Mouse (Mus musculus) thymus, adult 2 months (tissue): Measurements from ENCODE around the gene Dab1. TPM values are rescaled to one million over a fixed set of nuclear protein-coding genes. Genes with fewer than 3 reads are reported as not detected.

Experiments
- DNase-seq: peaks from one replicate; pipeline ENCODE4 v3.0.0; 2021
- H3K27ac ChIP-seq: fragments of 200-500 bp; 2 replicates; pipeline ENCODE4 v1.5.1; 2012; ENCODE audit warnings: low read length, control low read depth; ENCODE audit not compliant: control insufficient read depth, insufficient read depth
- H3K27me3 ChIP-seq: fragments of 200-500 bp; 2 replicates; pipeline ENCODE4 v1.6.1; 2012; ENCODE audit warnings: mild to moderate bottlenecking, low read length, moderate library complexity, mixed read lengths; ENCODE audit not compliant: control insufficient read depth, insufficient read depth
- H3K36me3 ChIP-seq: fragments of 200-500 bp; 2 replicates; pipeline ENCODE4 v1.6.1; 2012; ENCODE audit warnings: mild to moderate bottlenecking, low read length, moderate library complexity; ENCODE audit not compliant: control insufficient read depth, insufficient read depth
- H3K4me1 ChIP-seq: fragments of 200-500 bp; replicated peaks from 2 replicates; pipeline ENCODE4 v1.6.1; 2012; ENCODE audit warnings: low read length; ENCODE audit not compliant: control insufficient read depth, insufficient read depth
- H3K4me3 ChIP-seq: fragments of 200-500 bp; 2 replicates; pipeline ENCODE4 v1.5.1; 2012; ENCODE audit warnings: mild to moderate bottlenecking, low read length, control low read depth, moderate library complexity; ENCODE audit not compliant: control insufficient read depth, insufficient read depth
- CTCF ChIP-seq: fragments of 200-500 bp; IDR thresholded peaks from 2 replicates; pipeline ENCODE4 v1.5.1; 2012; ENCODE audit warnings: mild to moderate bottlenecking, control low read depth, low read length, moderate library complexity, borderline replicate concordance; ENCODE audit not compliant: control insufficient read depth, poor library complexity, insufficient read depth; ENCODE audit errors: extremely low read depth
- POLR2A ChIP-seq: fragments of 200-500 bp; IDR thresholded peaks from 2 replicates; pipeline ENCODE4 v1.6.1; 2012; ENCODE audit warnings: mild to moderate bottlenecking, low read length, control low read depth, moderate library complexity; ENCODE audit not compliant: control insufficient read depth, poor library complexity, insufficient read depth; ENCODE audit errors: extremely low read depth
- WGBS: fragments of 180-500 bp; shearing (Covaris S2); methylation state at CpG from one replicate; pipeline ENCODE4 v1.1.7; 2018; 5-methylcytosine and 5-hydroxymethylcytosine counted together
- polyA plus RNA-seq: library from polyadenylated mRNA; depleted of rRNA; stranded (reverse); fragments of >200 nt; gene quantifications from 2 replicates; pipeline ENCODE4 v1.2.3, GENCODE M21; 2012

The Dab1 gene
- polyA plus RNA-seq, 1 experiment, result 0.28 TPM

GRCm38 (mm10) chr4:103839541-103839940 is 220.4 kb downstream of the Dab1 start:
- TF ChIP-seq CTCF (no peak), POLR2A (no peak)
- H3K4me1 ChIP-seq, result no peaks in the 10 kb centered on the region
- no peak overlapping the region for H3K27ac ChIP-seq
- H3K27me3 ChIP-seq, result no peaks in the 10 kb centered on the region
- no peak for DNase-seq
- H3K4me3 ChIP-seq, result no peak overlapping the region
- WGBS, result 90% methylated on average over 2 of the region's 2 CpGs
- no peaks in the 10 kb centered on the region for H3K36me3 ChIP-seq

- Histone ChIP-seq H3K27ac (no peak overlapping the region), H3K27me3 (no peaks in the 10 kb centered on the region), H3K36me3 (no peaks in the 10 kb centered on the region), H3K4me1 (no peaks in the 10 kb centered on the region), H3K4me3 (no peak overlapping the region)
- TF ChIP-seq CTCF, result no peak
- no peak for TF ChIP-seq POLR2A
- DNase-seq, result no peak
- WGBS, result 54% methylated on average over 7 of the region's 7 CpGs
Measured at GRCm38 (mm10) chr4:103841126-103841525, 222.0 kb downstream of the Dab1 start.

- H3K27me3 ChIP-seq, result no peaks in the 10 kb centered on the region
- WGBS, result 64% methylated on average over 7 of the region's 7 CpGs
- H3K4me1 ChIP-seq, result no peaks in the 10 kb centered on the region
- TF ChIP-seq POLR2A (no peak), CTCF (no peak)
- no peaks in the 10 kb centered on the region for H3K36me3 ChIP-seq
- no peak overlapping the region for H3K27ac ChIP-seq
- no peak for DNase-seq
- no peak overlapping the region for H3K4me3 ChIP-seq
Measured at GRCm38 (mm10) chr4:103844635-103845034, 225.5 kb downstream of the Dab1 start.

GRCm38 (mm10) chr4:103857173-103857572 is 238.0 kb downstream of the Dab1 start:
- Histone ChIP-seq H3K27me3 (no peaks in the 10 kb centered on the region), H3K4me1 (no peaks in the 10 kb centered on the region), H3K27ac (no peak overlapping the region), H3K36me3 (no peaks in the 10 kb centered on the region), H3K4me3 (no peak overlapping the region)
- TF ChIP-seq CTCF, result no peak
- no peak for TF ChIP-seq POLR2A
- DNase-seq, result no peak
- WGBS, result 10% methylated on average over 1 of the region's 1 CpGs

- Histone ChIP-seq H3K36me3 (no peaks in the 10 kb centered on the region), H3K4me3 (no peak overlapping the region), H3K27me3 (no peaks in the 10 kb centered on the region), H3K27ac (no peak overlapping the region), H3K4me1 (no peaks in the 10 kb centered on the region)
- no peak for DNase-seq
- TF ChIP-seq CTCF, result no peak
- no peak for TF ChIP-seq POLR2A
- WGBS, result 29% methylated on average over 3 of the region's 3 CpGs
Measured at GRCm38 (mm10) chr4:103875564-103875963, 256.4 kb downstream of the Dab1 start.

DNA sequence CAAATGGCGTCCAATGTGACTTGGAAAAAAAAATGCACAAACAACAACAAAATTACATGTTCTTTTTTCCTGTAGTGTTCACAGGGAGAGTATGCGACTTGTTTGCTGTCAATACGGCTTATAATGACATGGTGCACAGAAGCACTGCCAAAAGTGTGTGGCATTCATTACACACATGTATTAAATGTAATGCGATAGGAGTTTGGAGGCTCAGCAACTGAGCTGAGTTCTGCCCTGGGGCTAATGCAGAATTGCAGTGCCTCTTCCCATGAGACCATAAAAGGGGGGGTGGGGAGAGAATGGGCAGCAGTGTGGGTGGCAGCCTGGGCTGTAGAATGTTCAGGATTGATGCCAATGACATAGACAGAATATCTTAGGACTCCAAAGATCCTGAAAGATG is 259.7 kb downstream of the Dab1 start:
- DNase-seq, result no peak
- no peak overlapping the region for H3K4me3 ChIP-seq
- no peaks in the 10 kb centered on the region for H3K36me3 ChIP-seq
- H3K27me3 ChIP-seq, result no peaks in the 10 kb centered on the region
- TF ChIP-seq POLR2A, result no peak
- 93% methylated on average over 4 of the region's 4 CpGs for WGBS
- no peak overlapping the region for H3K27ac ChIP-seq
- no peaks in the 10 kb centered on the region for H3K4me1 ChIP-seq

DNA sequence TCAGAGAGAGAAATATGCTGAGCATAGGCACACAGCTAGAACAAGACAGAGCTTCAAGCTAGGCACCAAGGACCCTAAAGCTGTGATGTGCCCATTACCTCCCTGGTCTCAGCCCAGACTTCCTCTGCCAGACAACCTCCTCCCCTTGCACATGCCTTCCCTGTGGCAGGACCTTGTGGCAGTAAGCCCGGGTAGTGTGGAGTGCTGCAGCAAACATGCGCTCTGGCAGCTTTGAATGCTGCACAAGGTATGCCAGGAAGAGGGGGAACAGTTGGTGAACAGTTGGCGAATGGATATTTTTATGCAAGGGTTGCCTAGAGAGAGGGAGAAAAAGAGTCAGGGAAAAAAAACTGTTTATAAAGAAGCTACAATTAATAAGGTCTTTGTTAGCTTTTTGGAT is 262.5 kb downstream of the Dab1 start:
- H3K27ac ChIP-seq, result no peak overlapping the region
- no peak overlapping the region for H3K4me3 ChIP-seq
- TF ChIP-seq POLR2A (no peak), CTCF (no peak)
- 79% methylated on average over 3 of the region's 3 CpGs for WGBS
- no peaks in the 10 kb centered on the region for H3K4me1 ChIP-seq
- no peaks in the 10 kb centered on the region for H3K36me3 ChIP-seq
- no peak for DNase-seq
- H3K27me3 ChIP-seq, result no peaks in the 10 kb centered on the region

- TF ChIP-seq POLR2A (no peak), CTCF (no peak)
- DNase-seq, result no peak
- Histone ChIP-seq H3K36me3 (no peaks in the 10 kb centered on the region), H3K27ac (no peak overlapping the region), H3K4me1 (no peaks in the 10 kb centered on the region), H3K4me3 (no peak overlapping the region), H3K27me3 (no peaks in the 10 kb centered on the region)
- 87% methylated on average over 2 of the region's 2 CpGs for WGBS
Measured at GRCm38 (mm10) chr4:103888086-103888485, 268.9 kb downstream of the Dab1 start.
